ENCODE assay signal across 8 mouse cellular contexts in the genomic region with DNA sequence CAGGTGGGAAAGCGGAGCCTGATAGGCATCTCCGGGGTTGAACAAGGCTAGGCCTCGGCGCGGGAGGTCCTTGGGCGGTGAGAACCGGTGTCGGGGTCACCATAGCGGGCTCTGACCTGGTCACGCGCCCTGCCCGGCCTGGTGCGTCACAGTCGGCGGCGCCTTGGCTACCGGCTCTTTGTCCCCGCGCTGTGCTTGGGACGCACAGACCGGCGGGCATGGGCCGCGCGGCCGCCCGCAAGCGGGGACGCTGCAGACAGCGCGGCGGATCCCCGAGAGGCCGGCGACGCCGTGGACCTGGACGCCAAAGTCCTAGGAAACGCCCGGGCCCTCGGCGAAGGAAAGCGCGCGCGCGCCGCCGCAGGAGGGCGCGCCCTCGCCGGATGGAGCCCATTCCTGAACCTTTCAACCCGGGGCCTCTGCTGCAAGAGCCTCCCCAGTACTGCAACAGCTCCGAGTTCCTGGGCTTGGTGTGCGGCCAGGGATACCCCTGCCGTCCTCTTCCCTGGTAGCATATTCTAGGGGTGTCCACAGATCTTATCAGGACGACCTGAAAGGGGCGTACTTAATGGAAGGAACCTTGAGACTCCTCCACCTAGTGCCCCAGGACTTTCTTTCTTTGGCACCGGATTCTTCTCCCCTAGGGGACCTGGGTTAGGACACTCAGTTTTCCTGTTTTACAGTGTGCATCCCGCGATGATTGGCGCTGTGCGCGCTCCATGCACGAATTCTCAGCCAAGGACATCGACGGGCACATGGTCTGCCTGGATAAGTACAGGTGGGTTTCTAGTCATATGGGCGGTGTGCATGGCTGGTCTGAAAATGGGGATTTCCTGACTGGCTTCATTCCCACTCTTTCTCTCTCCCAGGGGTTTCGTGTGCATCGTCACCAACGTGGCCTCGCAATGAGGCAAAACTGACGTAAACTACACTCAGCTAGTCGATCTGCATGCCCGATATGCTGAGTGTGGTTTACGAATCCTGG. TPM values are rescaled to one million over a fixed set of nuclear protein-coding genes. Genes with fewer than 3 reads are reported as not detected.
DNase-seq lines count a peak whose midpoint lies in the region; ATAC-seq and TF ChIP-seq lines count a peak whose summit lies in the region.

No protein-coding gene starts in this region.

- H3K27me3 ChIP-seq in forebrain, embryonic 12.5 days: no peaks in the 10 kb centered on the region
- no peaks in the 10 kb centered on the region for H3K27me3 ChIP-seq in heart, postnatal 0 days (ENCODE audit: control insufficient read depth, insufficient read depth, low read length)
- H3K27me3 ChIP-seq in lung, postnatal 0 days (replicated peaks; ENCODE audit: insufficient read depth, low read length): no peaks in the 10 kb centered on the region

- TF ChIP-seq EP300 in heart, postnatal 0 days (IDR thresholded peaks at IDR 0.05; ENCODE audit: low read depth): no peak
- no peak for TF ChIP-seq EP300 in lung, postnatal 0 days (IDR thresholded peaks at IDR 0.05)

- peaks cover 32% of the 10 kb centered on the region for H3K36me3 ChIP-seq in ES-E14 (ENCODE audit: control insufficient read depth, insufficient read depth, low read length, poor library complexity, severe bottlenecking)
- peaks cover 23% of the 10 kb centered on the region for H3K36me3 ChIP-seq in forebrain, embryonic 12.5 days (replicated peaks)
- H3K36me3 ChIP-seq in heart, postnatal 0 days (replicated peaks; ENCODE audit: control insufficient read depth, insufficient read depth, low read length): peaks cover 35% of the 10 kb centered on the region
- peaks cover 18% of the 10 kb centered on the region; the same call in 1 of the 2 replicates for H3K36me3 ChIP-seq in lung, postnatal 0 days (ENCODE audit: insufficient read depth, low read length)

- peak overlapping the region; percentile 97 for H3K9ac ChIP-seq in ES-E14 (ENCODE audit: insufficient read depth, low read depth, low read length, poor library complexity, severe bottlenecking)
- H3K9ac ChIP-seq in forebrain, embryonic 12.5 days: peak overlapping the region; percentile 90
- H3K9ac ChIP-seq in heart, postnatal 0 days (replicated peaks; ENCODE audit: low read depth, low read length): peak overlapping the region; percentile 97
- H3K9ac ChIP-seq in lung, postnatal 0 days (replicated peaks; ENCODE audit: low read depth): peak overlapping the region; percentile 96

- TF ChIP-seq POLR2A in olfactory bulb, adult 2 months (IDR thresholded peaks at IDR 0.05; ENCODE audit: insufficient read depth, low read depth, low read length): no peak

- H3K4me1 ChIP-seq in ES-E14 (ENCODE audit: control insufficient read depth in 2 of 2, insufficient read depth in 2 of 2, low read length in 2 of 2, poor library complexity in 1 of 2): peaks cover 15 to 27% of the 10 kb centered on the region in 2 experiments
- H3K4me1 ChIP-seq in forebrain, embryonic 12.5 days: peaks cover 37% of the 10 kb centered on the region
- peaks cover 18% of the 10 kb centered on the region for H3K4me1 ChIP-seq in heart, postnatal 0 days (ENCODE audit: control insufficient read depth, insufficient read depth)
- peaks cover 29% of the 10 kb centered on the region for H3K4me1 ChIP-seq in lung, postnatal 0 days (ENCODE audit: insufficient read depth, low read depth, low read length)
- H3K4me1 ChIP-seq in olfactory bulb, adult 2 months (ENCODE audit: control insufficient read depth, insufficient read depth, low read length): peaks cover 21% of the 10 kb centered on the region

- in situ Hi-C loops in ES-E14 (cut with MboI; ENCODE audit: low sequenced_read_pairs in 2 of 2, unreplicated experiment in 2 of 2): no loop called here

- H3K9me3 ChIP-seq in ES-E14 (ENCODE audit: control insufficient read depth, insufficient read depth, low read depth, low read length): no peaks in the 10 kb centered on the region
- no peaks in the 10 kb centered on the region for H3K9me3 ChIP-seq in forebrain, embryonic 12.5 days
- H3K9me3 ChIP-seq in heart, postnatal 0 days (replicated peaks; ENCODE audit: control insufficient read depth, low read length): no peaks in the 10 kb centered on the region
- no peaks in the 10 kb centered on the region for H3K9me3 ChIP-seq in lung, postnatal 0 days (ENCODE audit: low read length)

- ATAC-seq in forebrain, embryonic 12.5 days (ENCODE audit: low FRiP score): peak; percentile 28
- ATAC-seq in heart, postnatal 0 days (ENCODE audit: insufficient read depth, low read depth): peak; percentile 51
- peak; percentile 34 for ATAC-seq in lung, postnatal 0 days

- peak overlapping the region; percentile 74 to 93 for H3K4me3 ChIP-seq in ES-E14 (ENCODE audit: insufficient read depth in 1 of 2, low read depth in 1 of 2, low read length in 2 of 2, poor library complexity in 1 of 2, severe bottlenecking in 1 of 2)
- peak overlapping the region; percentile 89 for H3K4me3 ChIP-seq in forebrain, embryonic 12.5 days (replicated peaks)
- H3K4me3 ChIP-seq in heart, postnatal 0 days (ENCODE audit: low read depth, low read length): peak overlapping the region; percentile 89
- H3K4me3 ChIP-seq in lung, postnatal 0 days (ENCODE audit: low read depth, low read length): peak overlapping the region; percentile 85
- H3K4me3 ChIP-seq in olfactory bulb, adult 2 months (ENCODE audit: insufficient read depth, low read depth, low read length): peak overlapping the region; percentile 90

- peak overlapping the region; percentile 84 for H3K4me2 ChIP-seq in forebrain, embryonic 12.5 days
- H3K4me2 ChIP-seq in heart, postnatal 0 days (ENCODE audit: low read depth, low read length): peak overlapping the region; percentile 91
- H3K4me2 ChIP-seq in lung, postnatal 0 days (replicated peaks; ENCODE audit: low read depth, low read length): peak overlapping the region; percentile 81

- peak overlapping the region; percentile 94 for H3K27ac ChIP-seq in ES-E14 (ENCODE audit: insufficient read depth, low read depth, low read length, poor library complexity, severe bottlenecking)
- H3K27ac ChIP-seq in forebrain, embryonic 12.5 days: peak overlapping the region; percentile 96
- H3K27ac ChIP-seq in heart, postnatal 0 days (ENCODE audit: low read depth): peak overlapping the region; percentile 99
- peak overlapping the region; percentile 100 for H3K27ac ChIP-seq in lung, postnatal 0 days (ENCODE audit: low read length)
- H3K27ac ChIP-seq in olfactory bulb, adult 2 months (ENCODE audit: insufficient read depth, low read depth, low read length): peak overlapping the region; percentile 93

- WGBS in forebrain, embryonic 12.5 days: 2% methylated on average over 66 of the region's 77 CpGs
- WGBS in heart, postnatal 0 days: under 1% methylated on average over 77 of the region's 77 CpGs
- under 1% methylated on average over 54 of the region's 77 CpGs for WGBS in lung, postnatal 0 days
- under 1% methylated on average over 77 of the region's 77 CpGs for WGBS in olfactory bulb, adult 2 months

- peak; percentile 26 for TF ChIP-seq CTCF in heart, postnatal 0 days (IDR thresholded peaks at IDR 0.05; ENCODE audit: low read depth)
- peak; percentile 58 for TF ChIP-seq CTCF in lung, postnatal 0 days (IDR thresholded peaks at IDR 0.05)
- no peak for TF ChIP-seq CTCF in olfactory bulb, adult 2 months (IDR thresholded peaks at IDR 0.05; ENCODE audit: insufficient read depth, low read depth, low read length)

- DNase-seq in ES-E14 (ENCODE audit: low read depth, low spot score): no peak
- DNase-seq in c-Kit-positive CD71-positive TER-119-negative erythroid progenitor cells, embryonic 14.5 days (ENCODE audit: low read depth): peak; percentile 53
- DNase-seq in heart, postnatal 0 days (ENCODE audit: low spot score): peak; percentile 71
- DNase-seq in kidney, postnatal 36 days: peak; percentile 80 to 85
- DNase-seq in lung, postnatal 0 days (ENCODE audit: low spot score): peak; percentile 88
- peak; percentile 76 for DNase-seq in thymus, postnatal 25 days

RNA-seq across cellular contexts. Expression of gene Gpx4, which starts 7.2 kb away (rescaled TPM):
- total RNA-seq in ES-E14 (2012; rRNA removed): 1,456 and 1,919 TPM in 2 replicates
- polyA plus RNA-seq in forebrain, embryonic 12.5 days (2016; fragmentation: Nextera tagmentation; extraction: Ambion mirVana): 434 and 458 TPM in 2 replicates
- total RNA-seq in heart, postnatal 0 days (2014; rRNA removed; ENCODE audit: low replicate concordance): 490 and 500 TPM in 2 replicates
- polyA plus RNA-seq in heart, postnatal 0 days (2015; fragmentation: Nextera tagmentation; extraction: Ambion mirVana): 874 and 900 TPM in 2 replicates
- 1,058 and 1,082 TPM in 2 replicates for polyA plus RNA-seq in lung, postnatal 0 days (2015; fragmentation: Nextera tagmentation; extraction: Ambion mirVana)
- polyA plus RNA-seq in olfactory bulb, adult 2 months (2012; ENCODE audit: insufficient read depth, insufficient read length, low replicate concordance, missing spikeins): not detected in 2 replicates

RNA-seq across cellular contexts. Expression of gene Polr2e, which starts 14.5 kb away (rescaled TPM):
- total RNA-seq in ES-E14 (2012; rRNA removed): 266 and 293 TPM in 2 replicates
- polyA plus RNA-seq in forebrain, embryonic 12.5 days (2016; fragmentation: Nextera tagmentation; extraction: Ambion mirVana): 183 and 184 TPM in 2 replicates
- total RNA-seq in heart, postnatal 0 days (2014; rRNA removed; ENCODE audit: low replicate concordance): 70.6 and 106 TPM in 2 replicates
- polyA plus RNA-seq in heart, postnatal 0 days (2015; fragmentation: Nextera tagmentation; extraction: Ambion mirVana): 120 and 123 TPM in 2 replicates
- polyA plus RNA-seq in lung, postnatal 0 days (2015; fragmentation: Nextera tagmentation; extraction: Ambion mirVana): 178 and 202 TPM in 2 replicates
- polyA plus RNA-seq in olfactory bulb, adult 2 months (2012; ENCODE audit: insufficient read depth, insufficient read length, low replicate concordance, missing spikeins): not detected in 2 replicates

RNA-seq across cellular contexts. Expression of gene Arhgap45, which starts 37.7 kb away (rescaled TPM):
- total RNA-seq in ES-E14 (2012; rRNA removed): 17.0 and 20.9 TPM in 2 replicates
- 3.4 and 3.6 TPM in 2 replicates for polyA plus RNA-seq in forebrain, embryonic 12.5 days (2016; fragmentation: Nextera tagmentation; extraction: Ambion mirVana)
- total RNA-seq in heart, postnatal 0 days (2014; rRNA removed; ENCODE audit: low replicate concordance): 3.9 and 11.0 TPM in 2 replicates
- polyA plus RNA-seq in heart, postnatal 0 days (2015; fragmentation: Nextera tagmentation; extraction: Ambion mirVana): 1.9 TPM in 2 replicates
- 20.1 and 22.2 TPM in 2 replicates for polyA plus RNA-seq in lung, postnatal 0 days (2015; fragmentation: Nextera tagmentation; extraction: Ambion mirVana)
- 193 and 203 TPM in 2 replicates for polyA plus RNA-seq in olfactory bulb, adult 2 months (2012; ENCODE audit: insufficient read depth, insufficient read length, low replicate concordance, missing spikeins)

RNA-seq across cellular contexts. Expression of gene Sbno2, which starts 51.2 kb away (rescaled TPM):
- 36.6 and 49.3 TPM in 2 replicates for total RNA-seq in ES-E14 (2012; rRNA removed)
- 14.8 and 16.4 TPM in 2 replicates for polyA plus RNA-seq in forebrain, embryonic 12.5 days (2016; fragmentation: Nextera tagmentation; extraction: Ambion mirVana)
- total RNA-seq in heart, postnatal 0 days (2014; rRNA removed; ENCODE audit: low replicate concordance): 21.1 and 22.0 TPM in 2 replicates
- 5.9 and 6.3 TPM in 2 replicates for polyA plus RNA-seq in heart, postnatal 0 days (2015; fragmentation: Nextera tagmentation; extraction: Ambion mirVana)
- polyA plus RNA-seq in lung, postnatal 0 days (2015; fragmentation: Nextera tagmentation; extraction: Ambion mirVana): 17.5 and 26.4 TPM in 2 replicates
- polyA plus RNA-seq in olfactory bulb, adult 2 months (2012; ENCODE audit: insufficient read depth, insufficient read length, low replicate concordance, missing spikeins): not detected in 2 replicates

RNA-seq across cellular contexts. Expression of gene Abca7, which starts 57.8 kb away (rescaled TPM):
- 8.8 and 18.9 TPM in 2 replicates for total RNA-seq in ES-E14 (2012; rRNA removed)
- 5.8 and 5.9 TPM in 2 replicates for polyA plus RNA-seq in forebrain, embryonic 12.5 days (2016; fragmentation: Nextera tagmentation; extraction: Ambion mirVana)
- total RNA-seq in heart, postnatal 0 days (2014; rRNA removed; ENCODE audit: low replicate concordance): 10.4 and 11.4 TPM in 2 replicates
- 1.9 TPM in 2 replicates for polyA plus RNA-seq in heart, postnatal 0 days (2015; fragmentation: Nextera tagmentation; extraction: Ambion mirVana)
- 5.5 and 6.5 TPM in 2 replicates for polyA plus RNA-seq in lung, postnatal 0 days (2015; fragmentation: Nextera tagmentation; extraction: Ambion mirVana)
- polyA plus RNA-seq in olfactory bulb, adult 2 months (2012; ENCODE audit: insufficient read depth, insufficient read length, low replicate concordance, missing spikeins): not detected in 2 replicates

Comparison
In these comparisons a context has a peak if more than half of its experiments do, and no peak if none do; other contexts are left out.
1. RNA of gene Gpx4, which starts 7.2 kb away (polyA plus RNA-seq): 1,058 to 1,082 TPM in lung, postnatal 0 days, 874 to 900 TPM in heart, postnatal 0 days and 434 to 458 TPM in forebrain, embryonic 12.5 days; not detected in olfactory bulb, adult 2 months; every median in the first group is over 100 times any median in the second.
2. RNA of gene Polr2e, which starts 14.5 kb away (polyA plus RNA-seq): 178 to 202 TPM in lung, postnatal 0 days, 183 to 184 TPM in forebrain, embryonic 12.5 days and 120 to 123 TPM in heart, postnatal 0 days; not detected in olfactory bulb, adult 2 months; every median in the first group is over 100 times any median in the second.
3. Peak in every context shown above with its lines, with median percentiles within 50 percentile points of each other: H3K27ac ChIP-seq, H3K4me3 ChIP-seq, H3K9ac ChIP-seq, ATAC-seq and H3K4me2 ChIP-seq.